Mouse (Mus musculus): ENCODE results near the gene Ttc28. TPM values are rescaled to one million over a fixed set of nuclear protein-coding genes. Genes with fewer than 3 reads are reported as not detected.

Ttc28 gene
- polyA plus RNA-seq, 1 experiment = 0.04 TPM

- no peak for TF ChIP-seq GATA1 (IDR thresholded peaks at IDR 0.05; ENCODE audit: low read length)
- no peak for TF ChIP-seq TAL1 (IDR thresholded peaks at IDR 0.05; ENCODE audit: low read length)
- no peaks in the 10 kb centered on the region for H3K4me1 ChIP-seq (ENCODE audit: control insufficient read depth)
- H3K4me3 ChIP-seq (replicated peaks) = no peak overlapping the region
- no peaks in the 10 kb centered on the region for H3K27me3 ChIP-seq (ENCODE audit: control insufficient read depth)
- no peaks in the 10 kb centered on the region for H3K9me3 ChIP-seq (ENCODE audit: control insufficient read depth, low read length)
- H3K36me3 ChIP-seq (ENCODE audit: control insufficient read depth) = no peaks in the 10 kb centered on the region
Observed at GRCm38 (mm10) chr5:111155928-111156327, 276.3 kb downstream of the Ttc28 start.

GRCm38 (mm10) chr5:111158266-111158665, 278.7 kb downstream of the Ttc28 start:
- Histone ChIP-seq H3K4me1 (ENCODE audit: control insufficient read depth) (no peaks in the 10 kb centered on the region), H3K9me3 (ENCODE audit: control insufficient read depth, low read length) (no peaks in the 10 kb centered on the region), H3K4me3 (replicated peaks) (no peak overlapping the region), H3K27me3 (ENCODE audit: control insufficient read depth) (no peaks in the 10 kb centered on the region), H3K36me3 (ENCODE audit: control insufficient read depth) (no peaks in the 10 kb centered on the region)
- TF ChIP-seq TAL1 (IDR thresholded peaks at IDR 0.05; ENCODE audit: low read length) (no peak), GATA1 (IDR thresholded peaks at IDR 0.05; ENCODE audit: low read length) (no peak)

- Histone ChIP-seq H3K9me3 (ENCODE audit: control insufficient read depth, low read length) (no peaks in the 10 kb centered on the region), H3K4me1 (ENCODE audit: control insufficient read depth) (no peaks in the 10 kb centered on the region), H3K27me3 (ENCODE audit: control insufficient read depth) (no peaks in the 10 kb centered on the region), H3K36me3 (ENCODE audit: control insufficient read depth) (no peaks in the 10 kb centered on the region), H3K4me3 (replicated peaks) (no peak overlapping the region)
- TF ChIP-seq GATA1 (IDR thresholded peaks at IDR 0.05; ENCODE audit: low read length) (no peak), TAL1 (IDR thresholded peaks at IDR 0.05; ENCODE audit: low read length) (no peak)
Observed at GRCm38 (mm10) chr5:111159628-111160321, 280.2 kb downstream of the Ttc28 start.

- no peak overlapping the region for H3K4me3 ChIP-seq (replicated peaks)
- H3K36me3 ChIP-seq (ENCODE audit: control insufficient read depth) = no peaks in the 10 kb centered on the region
- no peak for TF ChIP-seq TAL1 (IDR thresholded peaks at IDR 0.05; ENCODE audit: low read length)
- no peak for TF ChIP-seq GATA1 (IDR thresholded peaks at IDR 0.05; ENCODE audit: low read length)
- H3K9me3 ChIP-seq (ENCODE audit: control insufficient read depth, low read length) = no peaks in the 10 kb centered on the region
- H3K4me1 ChIP-seq (ENCODE audit: control insufficient read depth) = no peaks in the 10 kb centered on the region
- H3K27me3 ChIP-seq (ENCODE audit: control insufficient read depth) = no peaks in the 10 kb centered on the region
Observed at GRCm38 (mm10) chr5:111161146-111161930, 281.7 kb downstream of the Ttc28 start.

GRCm38 (mm10) chr5:111162857-111163256, 283.3 kb downstream of the Ttc28 start:
- H3K27me3 ChIP-seq (ENCODE audit: control insufficient read depth) = no peaks in the 10 kb centered on the region
- H3K4me3 ChIP-seq (replicated peaks) = no peak overlapping the region
- H3K9me3 ChIP-seq (ENCODE audit: control insufficient read depth, low read length) = no peaks in the 10 kb centered on the region
- H3K4me1 ChIP-seq (ENCODE audit: control insufficient read depth) = no peaks in the 10 kb centered on the region
- TF ChIP-seq GATA1 (IDR thresholded peaks at IDR 0.05; ENCODE audit: low read length) (no peak), TAL1 (IDR thresholded peaks at IDR 0.05; ENCODE audit: low read length) (no peak)
- no peaks in the 10 kb centered on the region for H3K36me3 ChIP-seq (ENCODE audit: control insufficient read depth)

- H3K9me3 ChIP-seq (ENCODE audit: control insufficient read depth, low read length) = no peaks in the 10 kb centered on the region
- TF ChIP-seq TAL1 (IDR thresholded peaks at IDR 0.05; ENCODE audit: low read length) = no peak
- TF ChIP-seq GATA1 (IDR thresholded peaks at IDR 0.05; ENCODE audit: low read length) = no peak
- no peak overlapping the region for H3K4me3 ChIP-seq (replicated peaks)
- H3K27me3 ChIP-seq (ENCODE audit: control insufficient read depth) = no peaks in the 10 kb centered on the region
- H3K36me3 ChIP-seq (ENCODE audit: control insufficient read depth) = no peaks in the 10 kb centered on the region
- H3K4me1 ChIP-seq (ENCODE audit: control insufficient read depth) = no peaks in the 10 kb centered on the region
Observed at GRCm38 (mm10) chr5:111163377-111163776, 283.8 kb downstream of the Ttc28 start.

- H3K4me3 ChIP-seq (replicated peaks) = no peak overlapping the region
- H3K4me1 ChIP-seq (ENCODE audit: control insufficient read depth) = no peaks in the 10 kb centered on the region
- H3K36me3 ChIP-seq (ENCODE audit: control insufficient read depth) = no peaks in the 10 kb centered on the region
- H3K27me3 ChIP-seq (ENCODE audit: control insufficient read depth) = no peaks in the 10 kb centered on the region
- TF ChIP-seq GATA1 (IDR thresholded peaks at IDR 0.05; ENCODE audit: low read length) (no peak), TAL1 (IDR thresholded peaks at IDR 0.05; ENCODE audit: low read length) (no peak)
- no peaks in the 10 kb centered on the region for H3K9me3 ChIP-seq (ENCODE audit: control insufficient read depth, low read length)
Observed at GRCm38 (mm10) chr5:111164348-111164920, 284.8 kb downstream of the Ttc28 start.

GRCm38 (mm10) chr5:111170383-111170782, 290.8 kb downstream of the Ttc28 start:
- H3K36me3 ChIP-seq (ENCODE audit: control insufficient read depth) = no peaks in the 10 kb centered on the region
- no peaks in the 10 kb centered on the region for H3K27me3 ChIP-seq (ENCODE audit: control insufficient read depth)
- H3K4me1 ChIP-seq (ENCODE audit: control insufficient read depth) = no peaks in the 10 kb centered on the region
- H3K4me3 ChIP-seq (replicated peaks) = no peak overlapping the region
- no peaks in the 10 kb centered on the region for H3K9me3 ChIP-seq (ENCODE audit: control insufficient read depth, low read length)
- TF ChIP-seq GATA1 (IDR thresholded peaks at IDR 0.05; ENCODE audit: low read length) (no peak), TAL1 (IDR thresholded peaks at IDR 0.05; ENCODE audit: low read length) (no peak)

GRCm38 (mm10) chr5:111175410-111175809, 295.8 kb downstream of the Ttc28 start:
- H3K9me3 ChIP-seq (ENCODE audit: control insufficient read depth, low read length) = no peaks in the 10 kb centered on the region
- no peak overlapping the region for H3K4me3 ChIP-seq (replicated peaks)
- TF ChIP-seq TAL1 (IDR thresholded peaks at IDR 0.05; ENCODE audit: low read length) (no peak), GATA1 (IDR thresholded peaks at IDR 0.05; ENCODE audit: low read length) (no peak)
- H3K36me3 ChIP-seq (ENCODE audit: control insufficient read depth) = no peaks in the 10 kb centered on the region
- no peaks in the 10 kb centered on the region for H3K4me1 ChIP-seq (ENCODE audit: control insufficient read depth)
- no peaks in the 10 kb centered on the region for H3K27me3 ChIP-seq (ENCODE audit: control insufficient read depth)

Measured in erythroblast, embryonic 14.5 days (primary cell).